In genomic region chr13:52455329-52455728, GRCm38 (mm10) we compare ENCODE assay signal across 11 mouse cellular contexts.
DNase-seq lines count a peak whose midpoint lies in the region; ATAC-seq lines count a peak whose summit lies in the region.
"Had no signal": no experiment of that assay in that cellular context is flagged by ENCODE, and none has a peak within 500 bp of the region (broad histone marks: within the 10 kb centered on the region; RNA-seq: fewer than 3 reads in every experiment).

No protein-coding gene starts in this region.

- no peak overlapping the region for H3K9ac ChIP-seq in embryonic facial prominence, embryonic 14.5 days (ENCODE audit: low read depth, low read length)
- H3K9ac ChIP-seq: liver, embryonic 15.5 days had no signal

- no peaks in the 10 kb centered on the region for H3K27me3 ChIP-seq in embryonic facial prominence, embryonic 14.5 days (replicated peaks; ENCODE audit: control insufficient read depth, insufficient read depth, low read length)
- H3K27me3 ChIP-seq in embryonic facial prominence, embryonic 10.5 days (replicated peaks; ENCODE audit: low read depth, poor library complexity, severe bottlenecking): no peaks in the 10 kb centered on the region
- H3K27me3 ChIP-seq: liver, embryonic 15.5 days had no signal

- H3K36me3 ChIP-seq in embryonic facial prominence, embryonic 14.5 days (ENCODE audit: control insufficient read depth, insufficient read depth, low read length): no peaks in the 10 kb centered on the region
- no peaks in the 10 kb centered on the region for H3K36me3 ChIP-seq in embryonic facial prominence, embryonic 10.5 days (replicated peaks)
- H3K36me3 ChIP-seq: liver, embryonic 15.5 days had no signal

- no peak overlapping the region for H3K4me3 ChIP-seq in embryonic facial prominence, embryonic 14.5 days (ENCODE audit: low read depth, low read length)
- no peak overlapping the region for H3K4me3 ChIP-seq in embryonic facial prominence, embryonic 10.5 days
- H3K4me3 ChIP-seq: liver, embryonic 15.5 days; myocyte had no signal

- peak; percentile 4 for DNase-seq in embryonic facial prominence, embryonic 14.5 days (ENCODE audit: low spot score)
- DNase-seq in embryonic facial prominence, embryonic 10.5 days (ENCODE audit: low spot score): no peak
- DNase-seq in NIH3T3 (ENCODE audit: low read depth): peak; percentile 57
- DNase-seq in cerebellum, postnatal 14 days: peak; percentile 84 to 87
- peak; percentile 47 for DNase-seq in heart, postnatal 4 days
- no peak for DNase-seq in frontal cortex, postnatal 10 days (ENCODE audit: low spot score in 2 of 2)
- DNase-seq in left cerebral cortex, adult 9 months (ENCODE audit: low spot score in 2 of 2): no peak
- DNase-seq in kidney, adult 9 months: no peak

- no peak overlapping the region for H3K27ac ChIP-seq in embryonic facial prominence, embryonic 14.5 days (replicated peaks; ENCODE audit: low read depth, low read length)
- no peak overlapping the region for H3K27ac ChIP-seq in embryonic facial prominence, embryonic 10.5 days (replicated peaks)
- H3K27ac ChIP-seq: kidney, postnatal 0 days; liver, embryonic 15.5 days had no signal

- no peak for ATAC-seq in embryonic facial prominence, embryonic 14.5 days (ENCODE audit: low read depth)

- H3K4me1 ChIP-seq in embryonic facial prominence, embryonic 14.5 days (ENCODE audit: control insufficient read depth, insufficient read depth, low read length): 0 out of 2 replicates have a peak, but pooled peaks cover 8% of the 10 kb centered on the region
- peaks cover 19% of the 10 kb centered on the region for H3K4me1 ChIP-seq in embryonic facial prominence, embryonic 10.5 days
- H3K4me1 ChIP-seq: liver, embryonic 15.5 days had no signal

- 28% methylated on average over 9 of the region's 9 CpGs for whole genome bisulfite sequencing in embryonic facial prominence, embryonic 14.5 days
- WGBS in embryonic facial prominence, embryonic 10.5 days: 40% methylated on average over 9 of the region's 9 CpGs

- no peaks in the 10 kb centered on the region for H3K9me3 ChIP-seq in embryonic facial prominence, embryonic 14.5 days (ENCODE audit: control insufficient read depth, low read length)
- H3K9me3 ChIP-seq in embryonic facial prominence, embryonic 10.5 days: no peaks in the 10 kb centered on the region
- H3K9me3 ChIP-seq: liver, embryonic 15.5 days had no signal

- H3K4me2 ChIP-seq in embryonic facial prominence, embryonic 14.5 days (ENCODE audit: low read depth, low read length): no peak overlapping the region
- H3K4me2 ChIP-seq: liver, embryonic 15.5 days had no signal

Comparison
In these comparisons a context has a peak if more than half of its experiments do, and no peak if none do; other contexts are left out.
1. DNase-seq: peak in embryonic facial prominence, embryonic 14.5 days (single experiment), NIH3T3 (single experiment), cerebellum, postnatal 14 days (2 of 2) and heart, postnatal 4 days (single experiment); none in embryonic facial prominence, embryonic 10.5 days (single experiment), frontal cortex, postnatal 10 days (0 of 2), left cerebral cortex, adult 9 months (0 of 2) and kidney, adult 9 months (single experiment).